Mouse (Mus musculus): ENCODE results near the gene Gramd1b. TPM values are rescaled to one million over a fixed set of nuclear protein-coding genes. Genes with fewer than 3 reads are reported as not detected.

Gene Gramd1b
- polyA plus RNA-seq, 1 experiment from 2014 or later: 2.7 TPM

GRCm38 (mm10) chr9:40343828-40344227 lies 187.4 kb downstream of the Gramd1b start:
- no peak for DNase-seq
- no peak overlapping the region for H3K4me2 ChIP-seq
- no peaks in the 10 kb centered on the region for H3K9me3 ChIP-seq (ENCODE audit: low read depth, low read length)
- no peaks in the 10 kb centered on the region for H3K36me3 ChIP-seq (ENCODE audit: insufficient read depth)
- H3K27me3 ChIP-seq (ENCODE audit: insufficient read depth, low read length): no peaks in the 10 kb centered on the region
- TF ChIP-seq CTCF (IDR thresholded peaks at IDR 0.05; ENCODE audit: low read depth): no peak
- no peaks in the 10 kb centered on the region for H3K4me1 ChIP-seq (ENCODE audit: insufficient read depth)
- no peak overlapping the region for H3K9ac ChIP-seq
- no peak overlapping the region for H3K4me3 ChIP-seq (ENCODE audit: low read depth, low read length)
- H3K27ac ChIP-seq (ENCODE audit: low read depth): no peak overlapping the region
- ATAC-seq (ENCODE audit: insufficient read depth): no peak
- WGBS: 89% methylated on average over 7 of the region's 7 CpGs

DNA sequence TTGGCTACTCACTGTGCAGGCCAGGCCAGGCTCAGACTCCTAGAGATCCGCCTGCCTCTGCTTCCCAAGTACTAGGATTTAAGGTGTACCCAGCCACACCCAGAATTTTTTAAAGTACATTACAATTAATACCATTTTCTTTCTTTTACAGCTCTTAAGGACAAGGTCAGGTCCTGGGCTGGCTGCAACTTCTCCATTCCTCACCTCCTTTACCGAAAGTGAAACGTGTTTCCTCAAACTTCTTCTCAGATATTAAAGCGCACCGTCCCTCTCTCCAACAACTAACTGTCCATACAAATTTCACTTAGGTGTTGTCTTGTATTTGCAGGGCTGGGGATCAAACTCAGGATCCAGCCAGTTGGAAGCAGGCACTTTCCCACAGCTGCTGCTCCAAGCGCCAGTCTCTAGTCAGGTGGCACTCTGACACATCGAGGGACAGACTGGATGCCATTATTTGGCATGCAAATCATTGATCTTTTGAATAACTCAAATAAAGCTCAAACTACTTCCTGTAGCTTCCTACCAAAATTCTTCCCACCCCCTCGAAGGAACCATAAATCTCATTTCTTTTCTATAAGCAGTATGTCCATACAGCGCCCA lies 188.0 kb downstream of the Gramd1b start:
- H3K27me3 ChIP-seq (ENCODE audit: insufficient read depth, low read length): no peaks in the 10 kb centered on the region
- H3K9ac ChIP-seq: no peak overlapping the region
- no peak for ATAC-seq (ENCODE audit: insufficient read depth)
- no peak for TF ChIP-seq CTCF (IDR thresholded peaks at IDR 0.05; ENCODE audit: low read depth)
- H3K9me3 ChIP-seq (ENCODE audit: low read depth, low read length): no peaks in the 10 kb centered on the region
- 87% methylated on average over 9 of the region's 9 CpGs for WGBS
- H3K4me1 ChIP-seq (ENCODE audit: insufficient read depth): no peaks in the 10 kb centered on the region
- no peak overlapping the region for H3K4me3 ChIP-seq (ENCODE audit: low read depth, low read length)
- H3K36me3 ChIP-seq (ENCODE audit: insufficient read depth): no peaks in the 10 kb centered on the region
- H3K4me2 ChIP-seq: no peak overlapping the region
- H3K27ac ChIP-seq (ENCODE audit: low read depth): no peak overlapping the region
- no peak for DNase-seq

GRCm38 (mm10) chr9:40342101-40342500 lies 189.1 kb downstream of the Gramd1b start:
- ATAC-seq (ENCODE audit: insufficient read depth) (no peak), DNase-seq (no peak)
- Histone ChIP-seq H3K27ac (ENCODE audit: low read depth) (no peak overlapping the region), H3K9me3 (ENCODE audit: low read depth, low read length) (no peaks in the 10 kb centered on the region), H3K4me2 (no peak overlapping the region), H3K9ac (no peak overlapping the region), H3K36me3 (ENCODE audit: insufficient read depth) (no peaks in the 10 kb centered on the region), H3K27me3 (ENCODE audit: insufficient read depth, low read length) (no peaks in the 10 kb centered on the region), H3K4me3 (ENCODE audit: low read depth, low read length) (no peak overlapping the region), H3K4me1 (ENCODE audit: insufficient read depth) (no peaks in the 10 kb centered on the region)
- 79% methylated on average over 7 of the region's 7 CpGs for WGBS
- TF ChIP-seq CTCF (IDR thresholded peaks at IDR 0.05; ENCODE audit: low read depth): no peak

DNA sequence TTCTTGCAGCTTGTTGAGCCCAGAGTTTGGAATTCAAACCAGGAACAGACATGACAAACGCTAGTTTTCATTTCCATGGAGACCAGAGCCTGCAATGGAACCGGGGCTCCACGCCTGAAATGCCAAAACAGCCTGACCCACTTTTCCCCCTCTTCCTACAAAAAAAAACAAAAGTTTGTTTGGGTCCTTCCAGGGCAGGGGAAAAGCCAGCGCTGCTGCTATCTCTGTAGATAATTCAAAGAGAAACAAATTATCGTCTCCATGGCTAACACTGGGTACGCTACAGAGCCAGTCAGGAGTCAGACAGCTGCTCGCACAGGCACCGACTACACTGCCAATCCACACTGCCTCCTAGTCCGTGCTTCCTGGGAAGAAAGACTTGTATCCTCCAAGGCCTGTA lies 191.6 kb downstream of the Gramd1b start:
- Histone ChIP-seq H3K27ac (ENCODE audit: low read depth) (no peak overlapping the region), H3K9ac (no peak overlapping the region), H3K27me3 (ENCODE audit: insufficient read depth, low read length) (no peaks in the 10 kb centered on the region), H3K4me1 (ENCODE audit: insufficient read depth) (no peaks in the 10 kb centered on the region), H3K36me3 (ENCODE audit: insufficient read depth) (no peaks in the 10 kb centered on the region), H3K4me3 (ENCODE audit: low read depth, low read length) (no peak overlapping the region), H3K4me2 (no peak overlapping the region), H3K9me3 (ENCODE audit: low read depth, low read length) (no peaks in the 10 kb centered on the region)
- no peak for ATAC-seq (ENCODE audit: insufficient read depth)
- 37% methylated on average over 9 of the region's 9 CpGs for WGBS
- no peak for DNase-seq
- no peak for TF ChIP-seq CTCF (IDR thresholded peaks at IDR 0.05; ENCODE audit: low read depth)

DNA sequence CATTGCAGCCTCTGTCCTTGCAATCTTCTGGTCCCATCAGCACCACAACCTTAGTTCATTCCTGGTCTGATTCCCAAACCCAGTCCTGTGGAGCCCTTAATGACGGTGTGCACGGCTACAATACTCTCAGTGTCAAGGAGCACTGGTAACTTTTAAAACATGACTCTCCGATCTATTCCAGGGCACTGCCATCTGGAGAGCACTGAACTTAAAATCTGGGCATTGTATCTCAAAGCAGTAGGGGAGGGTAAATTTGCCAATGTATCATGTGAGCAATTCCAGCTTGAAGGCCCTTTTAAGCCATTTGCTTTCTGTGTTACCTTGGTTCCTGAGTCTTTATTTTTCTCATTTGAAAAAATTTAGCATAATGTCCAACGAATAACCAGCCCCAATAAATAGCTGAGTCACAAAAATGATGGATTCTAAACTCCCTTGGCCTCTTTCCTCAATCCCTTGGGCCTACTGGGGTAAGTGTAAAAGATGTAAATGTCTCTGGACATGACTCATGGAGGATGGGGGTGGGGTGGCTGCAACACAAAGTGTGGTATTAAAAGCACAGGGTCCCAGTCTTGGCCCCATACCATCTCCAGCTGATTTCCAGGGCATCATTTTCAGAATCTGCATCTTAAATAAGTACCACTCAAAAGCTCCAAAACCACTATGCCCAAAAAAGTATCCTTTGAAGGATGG lies 193.9 kb downstream of the Gramd1b start:
- Histone ChIP-seq H3K9ac (no peak overlapping the region), H3K27ac (ENCODE audit: low read depth) (no peak overlapping the region), H3K4me1 (ENCODE audit: insufficient read depth) (no peaks in the 10 kb centered on the region), H3K9me3 (ENCODE audit: low read depth, low read length) (no peaks in the 10 kb centered on the region), H3K4me3 (ENCODE audit: low read depth, low read length) (no peak overlapping the region), H3K36me3 (ENCODE audit: insufficient read depth) (no peaks in the 10 kb centered on the region), H3K4me2 (no peak overlapping the region), H3K27me3 (ENCODE audit: insufficient read depth, low read length) (no peaks in the 10 kb centered on the region)
- ATAC-seq (ENCODE audit: insufficient read depth) (no peak), DNase-seq (no peak)
- WGBS: 67% methylated on average over 4 of the region's 4 CpGs
- no peak for TF ChIP-seq CTCF (IDR thresholded peaks at IDR 0.05; ENCODE audit: low read depth)

GRCm38 (mm10) chr9:40336701-40337100 lies 194.5 kb downstream of the Gramd1b start:
- H3K4me2 ChIP-seq: no peak overlapping the region
- no peak for TF ChIP-seq CTCF (IDR thresholded peaks at IDR 0.05; ENCODE audit: low read depth)
- ATAC-seq (ENCODE audit: insufficient read depth) (no peak), DNase-seq (no peak)
- H3K9ac ChIP-seq: no peak overlapping the region
- H3K36me3 ChIP-seq (ENCODE audit: insufficient read depth): no peaks in the 10 kb centered on the region
- no peaks in the 10 kb centered on the region for H3K27me3 ChIP-seq (ENCODE audit: insufficient read depth, low read length)
- no peak overlapping the region for H3K27ac ChIP-seq (ENCODE audit: low read depth)
- H3K4me3 ChIP-seq (ENCODE audit: low read depth, low read length): no peak overlapping the region
- WGBS: 67% methylated on average over 5 of the region's 5 CpGs
- no peaks in the 10 kb centered on the region for H3K9me3 ChIP-seq (ENCODE audit: low read depth, low read length)
- H3K4me1 ChIP-seq (ENCODE audit: insufficient read depth): no peaks in the 10 kb centered on the region

GRCm38 (mm10) chr9:40334617-40335016 lies 196.6 kb downstream of the Gramd1b start:
- Histone ChIP-seq H3K4me3 (ENCODE audit: low read depth, low read length) (no peak overlapping the region), H3K27ac (ENCODE audit: low read depth) (no peak overlapping the region), H3K4me1 (ENCODE audit: insufficient read depth) (no peaks in the 10 kb centered on the region), H3K4me2 (no peak overlapping the region), H3K9me3 (ENCODE audit: low read depth, low read length) (no peaks in the 10 kb centered on the region), H3K9ac (no peak overlapping the region), H3K27me3 (ENCODE audit: insufficient read depth, low read length) (no peaks in the 10 kb centered on the region), H3K36me3 (ENCODE audit: insufficient read depth) (no peaks in the 10 kb centered on the region)
- DNase-seq: no peak
- no peak for TF ChIP-seq CTCF (IDR thresholded peaks at IDR 0.05; ENCODE audit: low read depth)
- 83% methylated on average over 2 of the region's 2 CpGs for WGBS
- no peak for ATAC-seq (ENCODE audit: insufficient read depth)
